Mouse (Mus musculus) heart, embryonic 11.5 days (tissue): Measurements from ENCODE around the gene Ankrd39. TPM values are rescaled to one million over a fixed set of nuclear protein-coding genes. Genes with fewer than 3 reads are reported as not detected.

Source experiments
- ATAC-seq: fragments of 200-750 bp; cut with Nextera tagmentation; replicated peaks from 2 replicates; pipeline ENCODE4 v1.8.0; 2017; ENCODE audit warnings: moderate library complexity; ENCODE audit not compliant: insufficient number of reproducible peaks, low FRiP score, low TSS enrichment
- H3K27ac ChIP-seq: fragments of 300-500 bp; sonication (generic); 2 replicates; pipeline ENCODE4 v1.5.1; 2014; ENCODE audit warnings: mild to moderate bottlenecking, low read depth, low read length
- H3K27me3 ChIP-seq: fragments of 300-500 bp; sonication (generic); 2 replicates; pipeline ENCODE4 v1.6.1; 2014; ENCODE audit warnings: mild to moderate bottlenecking, low read length, mixed read lengths; ENCODE audit not compliant: control insufficient read depth, insufficient read depth
- H3K36me3 ChIP-seq: fragments of 300-500 bp; sonication (generic); 2 replicates; pipeline ENCODE4 v1.6.1; 2014; ENCODE audit warnings: mild to moderate bottlenecking, low read length, moderate library complexity, mixed read lengths; ENCODE audit not compliant: control insufficient read depth, insufficient read depth
- H3K4me1 ChIP-seq: fragments of 300-500 bp; sonication (generic); 2 replicates; pipeline ENCODE4 v1.6.1; 2014; ENCODE audit warnings: low read length; ENCODE audit not compliant: control insufficient read depth, insufficient read depth
- H3K4me2 ChIP-seq: fragments of 300-500 bp; sonication (generic); 2 replicates; pipeline ENCODE4 v1.6.1; 2014; ENCODE audit warnings: mild to moderate bottlenecking, moderate library complexity
- H3K4me3 ChIP-seq: fragments of 300-500 bp; sonication (generic); 2 replicates; pipeline ENCODE4 v1.5.1; 2014; ENCODE audit warnings: low read depth, low read length
- H3K9ac ChIP-seq: fragments of 300-500 bp; sonication (generic); 2 replicates; pipeline ENCODE4 v1.6.1; 2014; ENCODE audit warnings: mild to moderate bottlenecking, low read depth, low read length, moderate library complexity
- H3K9me3 ChIP-seq: fragments of 300-500 bp; sonication (generic); replicated peaks from 2 replicates; pipeline ENCODE4 v1.6.1; 2016; ENCODE audit warnings: low read length; ENCODE audit not compliant: control insufficient read depth
- WGBS: fragments of 180-500 bp; shearing (Covaris S2); extraction: QIAGEN DNeasy Blood & Tissue Kit; methylation state at CpG from one replicate; pipeline ENCODE4 v1.1.7; 2014; ENCODE audit not compliant: insufficient replicate concordance; 5-methylcytosine and 5-hydroxymethylcytosine counted together
- polyA plus RNA-seq: library from polyadenylated mRNA; unstranded; fragments of >200 nt; fragmentation: Nextera tagmentation; extraction: Ambion mirVana; gene quantifications from 2 replicates; pipeline ENCODE4 v1.2.1, GENCODE M21; 2014

The Ankrd39 gene
- polyA plus RNA-seq, 1 experiment from 2014 or later, result 25.1 TPM

GRCm38 (mm10) chr1:36559256-36559655, 12.0 kb upstream of the Ankrd39 start:
- Histone ChIP-seq H3K27me3 (no peaks in the 10 kb centered on the region), H3K9me3 (no peaks in the 10 kb centered on the region), H3K9ac (peak overlapping the region; percentile 98), H3K4me1 (peaks cover 56% of the 10 kb centered on the region), H3K27ac (peak overlapping the region; percentile 99; the same call in 1 of the 2 replicates), H3K4me2 (peak overlapping the region; percentile 93), H3K4me3 (peak overlapping the region; percentile 85), H3K36me3 (peaks cover 9% of the 10 kb centered on the region)
- 6% methylated on average over 4 of the region's 4 CpGs for WGBS
- ATAC-seq, result no peak

GRCm38 (mm10) chr1:36558031-36558993, 11.1 kb upstream of the Ankrd39 start, which contains the start of gene Sema4c:
Gene Sema4c (minus strand): TSS chr1:36558349.
- Histone ChIP-seq H3K4me3 (peak within 1 kb of the TSS; percentile 85), H3K36me3 (peaks cover 17% of the 10 kb centered on the region), H3K9ac (peak within 1 kb of the TSS; percentile 98), H3K4me1 (peaks cover 52% of the 10 kb centered on the region), H3K4me2 (peak within 1 kb of the TSS; percentile 93), H3K9me3 (no peaks in the 10 kb centered on the region), H3K27ac (peak within 1 kb of the TSS; percentile 99), H3K27me3 (no peaks in the 10 kb centered on the region)
- WGBS, result 1% methylated on average over 68 of the region's 69 CpGs
- peak; percentile 39 for ATAC-seq

GRCm38 (mm10) chr1:36557457-36558011, 10.3 kb upstream of the Ankrd39 start:
- H3K9ac ChIP-seq, result peak overlapping the region; percentile 98
- H3K27ac ChIP-seq, result peak overlapping the region; percentile 99
- under 1% methylated on average over 46 of the region's 48 CpGs for WGBS
- H3K36me3 ChIP-seq, result peaks cover 25% of the 10 kb centered on the region
- peaks cover 44% of the 10 kb centered on the region for H3K4me1 ChIP-seq
- no peaks in the 10 kb centered on the region for H3K9me3 ChIP-seq
- peak overlapping the region; percentile 85 for H3K4me3 ChIP-seq
- peak; percentile 69 for ATAC-seq
- H3K4me2 ChIP-seq, result peak overlapping the region; percentile 93
- no peaks in the 10 kb centered on the region for H3K27me3 ChIP-seq

GRCm38 (mm10) chr1:36556553-36557456, 9.6 kb upstream of the Ankrd39 start:
- peak overlapping the region; percentile 99 for H3K27ac ChIP-seq
- H3K27me3 ChIP-seq, result no peaks in the 10 kb centered on the region
- H3K4me2 ChIP-seq, result peak overlapping the region; percentile 93
- ATAC-seq, result peak; percentile 68
- peaks cover 31% of the 10 kb centered on the region for H3K36me3 ChIP-seq
- H3K9me3 ChIP-seq, result no peaks in the 10 kb centered on the region
- H3K4me1 ChIP-seq, result peaks cover 37% of the 10 kb centered on the region
- H3K9ac ChIP-seq, result peak overlapping the region; percentile 98
- H3K4me3 ChIP-seq, result peak overlapping the region; percentile 85
- WGBS, result under 1% methylated on average over 52 of the region's 52 CpGs

- Histone ChIP-seq H3K4me3 (peak overlapping the region; percentile 85), H3K4me1 (peaks cover 32% of the 10 kb centered on the region), H3K4me2 (peak overlapping the region; percentile 93), H3K27ac (peak overlapping the region; percentile 99), H3K27me3 (no peaks in the 10 kb centered on the region), H3K9me3 (no peaks in the 10 kb centered on the region), H3K36me3 (peaks cover 40% of the 10 kb centered on the region), H3K9ac (peak overlapping the region; percentile 98)
- no peak for ATAC-seq
- WGBS, result 4% methylated on average over 8 of the region's 8 CpGs
Measured at GRCm38 (mm10) chr1:36555798-36556395, 8.7 kb upstream of the Ankrd39 start.

- peak overlapping the region; percentile 85 for H3K4me3 ChIP-seq
- WGBS, result 73% methylated on average over 21 of the region's 21 CpGs
- H3K27me3 ChIP-seq, result no peaks in the 10 kb centered on the region
- peak overlapping the region; percentile 99; the same call in 1 of the 2 replicates for H3K27ac ChIP-seq
- H3K4me2 ChIP-seq, result peak overlapping the region; percentile 93
- H3K4me1 ChIP-seq, result peaks cover 31% of the 10 kb centered on the region
- H3K36me3 ChIP-seq, result peaks cover 50% of the 10 kb centered on the region
- H3K9me3 ChIP-seq, result no peaks in the 10 kb centered on the region
- H3K9ac ChIP-seq, result peak overlapping the region; percentile 98; the same call in 1 of the 2 replicates
- no peak for ATAC-seq
Measured at GRCm38 (mm10) chr1:36554633-36555399, 7.6 kb upstream of the Ankrd39 start.

- no peak overlapping the region for H3K4me3 ChIP-seq
- H3K36me3 ChIP-seq, result peaks cover 60% of the 10 kb centered on the region
- ATAC-seq, result no peak
- no peak overlapping the region for H3K4me2 ChIP-seq
- no peak overlapping the region for H3K27ac ChIP-seq
- H3K9me3 ChIP-seq, result no peaks in the 10 kb centered on the region
- peaks cover 29% of the 10 kb centered on the region for H3K4me1 ChIP-seq
- no peak overlapping the region for H3K9ac ChIP-seq
- H3K27me3 ChIP-seq, result no peaks in the 10 kb centered on the region
- 88% methylated on average over 16 of the region's 16 CpGs for WGBS
Measured at GRCm38 (mm10) chr1:36552506-36552905, 5.3 kb upstream of the Ankrd39 start.
